Mouse (Mus musculus) limb, embryonic 11.5 days (tissue): Measurements from ENCODE around the gene Lsm10. TPM values are rescaled to one million over a fixed set of nuclear protein-coding genes. Genes with fewer than 3 reads are reported as not detected.
A peak's percentile ranks its signal among the peaks of the same experiment; 100 is the strongest.
"Not testable (repeated sequence)": the region's sequence is repeated elsewhere in the genome, so short reads cannot be mapped to it uniquely, and the experiment has no call there.

Experiments used
- ATAC-seq: fragments of 200-750 bp; cut with Nextera tagmentation; 2 replicates; pipeline ENCODE4 v1.8.0; 2017; ENCODE audit warnings: low read depth; ENCODE audit not compliant: insufficient number of reproducible peaks, low FRiP score, low TSS enrichment
- DNase-seq: peaks from one replicate; pipeline ENCODE4 v3.0.0-alpha.2; 2015; ENCODE audit warnings: low spot score
- H3K27ac ChIP-seq: fragments of 300-500 bp; sonication (generic); replicated peaks from 2 replicates; pipeline ENCODE4 v1.5.1; 2014; ENCODE audit warnings: low read depth, mild to moderate bottlenecking, low read length
- H3K27me3 ChIP-seq: fragments of 300-500 bp; sonication (generic); 2 replicates; pipeline ENCODE4 v1.6.1; 2014; ENCODE audit warnings: mild to moderate bottlenecking, low read length, mixed read lengths; ENCODE audit not compliant: control insufficient read depth, insufficient read depth
- H3K36me3 ChIP-seq: fragments of 300-500 bp; sonication (generic); 2 replicates; pipeline ENCODE4 v1.6.1; 2014; ENCODE audit warnings: mild to moderate bottlenecking, low read length, moderate library complexity, mixed read lengths; ENCODE audit not compliant: control insufficient read depth, insufficient read depth
- H3K4me1 ChIP-seq: fragments of 300-500 bp; sonication (generic); 2 replicates; pipeline ENCODE4 v1.6.1; 2014; ENCODE audit warnings: low read length, mixed read lengths; ENCODE audit not compliant: control insufficient read depth, insufficient read depth
- H3K4me2 ChIP-seq: fragments of 300-500 bp; sonication (generic); 2 replicates; pipeline ENCODE4 v1.6.1; 2014; ENCODE audit warnings: low read depth, mild to moderate bottlenecking, moderate library complexity; ENCODE audit not compliant: severe bottlenecking
- H3K4me3 ChIP-seq: fragments of 300-500 bp; sonication (generic); 2 replicates; pipeline ENCODE4 v1.5.1; 2014; ENCODE audit warnings: low read depth, low read length
- H3K9ac ChIP-seq: fragments of 300-500 bp; sonication (generic); 2 replicates; pipeline ENCODE4 v1.6.1; 2014; ENCODE audit warnings: mild to moderate bottlenecking, low read length
- H3K9me3 ChIP-seq: fragments of 300-500 bp; sonication (generic); 2 replicates; pipeline ENCODE4 v1.6.1; 2016; ENCODE audit warnings: low read length; ENCODE audit not compliant: control insufficient read depth
- WGBS: fragments of 180-500 bp; shearing (Covaris S2); extraction: QIAGEN DNeasy Blood & Tissue Kit; methylation state at CpG from one replicate; pipeline ENCODE4 v1.1.7; 2014; 5-methylcytosine and 5-hydroxymethylcytosine counted together
- polyA plus RNA-seq: library from polyadenylated mRNA; unstranded; fragments of >200 nt; fragmentation: Nextera tagmentation; extraction: Ambion mirVana; gene quantifications from 2 replicates; pipeline ENCODE4 v1.2.1, GENCODE M21; 2014

The Lsm10 gene
- polyA plus RNA-seq, 1 experiment from 2014 or later, result 44.8 TPM

GRCm38 (mm10) chr4:126085996-126086576 is 10.3 kb upstream of the Lsm10 start:
- WGBS, result 33% methylated on average over 7 of the region's 7 CpGs

DNA sequence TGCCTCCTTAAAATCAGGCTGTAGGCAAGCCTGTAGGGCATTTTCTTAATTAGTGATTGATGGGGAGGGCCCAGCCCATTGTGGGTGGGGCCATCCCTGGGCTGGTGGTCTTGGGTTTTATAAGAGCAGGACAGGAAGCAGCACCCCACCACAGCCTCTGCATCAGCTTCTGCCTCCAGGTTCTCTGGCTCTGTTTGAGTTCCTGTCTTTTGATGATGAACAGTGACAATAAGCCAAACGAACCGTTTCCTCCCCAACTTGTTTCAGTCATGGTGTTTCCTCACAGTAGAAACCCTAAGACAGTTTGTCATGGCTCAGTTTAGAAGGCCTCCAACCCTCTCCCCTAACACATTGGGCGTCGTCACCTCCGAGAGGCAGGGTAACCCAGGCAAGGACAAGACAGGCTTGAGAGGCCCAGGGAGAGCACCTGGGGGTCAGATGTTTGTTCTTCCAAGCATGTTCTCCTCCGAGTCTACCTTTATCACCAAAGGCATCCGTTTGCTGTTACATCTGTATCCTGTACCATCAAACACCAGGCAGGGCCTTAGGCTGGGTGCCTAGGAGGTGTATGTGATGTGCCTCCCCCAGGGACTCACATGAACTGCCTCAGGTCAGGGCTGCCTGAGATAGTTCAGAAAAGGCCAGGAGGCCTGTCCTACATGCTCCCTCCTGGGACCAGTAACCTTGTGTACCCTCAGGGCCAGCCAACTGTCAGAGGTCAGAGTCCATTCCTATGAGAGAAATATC is 6.1 kb upstream of the Lsm10 start:
- 69% methylated on average over 7 of the region's 7 CpGs for WGBS
- Histone ChIP-seq H3K27ac (no peak overlapping the region), H3K4me3 (no peak overlapping the region), H3K36me3 (no peaks in the 10 kb centered on the region), H3K4me2 (no peak overlapping the region), H3K4me1 (0 out of 2 replicates have a peak, but pooled peaks cover 2% of the 10 kb centered on the region), H3K27me3 (no peaks in the 10 kb centered on the region), H3K9ac (no peak overlapping the region), H3K9me3 (no peaks in the 10 kb centered on the region)
- no peak for DNase-seq
- no peak for ATAC-seq

More at GRCm38 (mm10) chr4:126085996-126086576, 10.3 kb upstream of the Lsm10 start:
- H3K27me3 ChIP-seq, result no peaks in the 10 kb centered on the region
- H3K9ac ChIP-seq, result no peak overlapping the region
- H3K27ac ChIP-seq, result no peak overlapping the region
- H3K4me1 ChIP-seq, result 0 out of 2 replicates have a peak, but pooled peaks cover 2% of the 10 kb centered on the region
- ATAC-seq (no peak), DNase-seq (peak; percentile 90)
- H3K9me3 ChIP-seq, result no peaks in the 10 kb centered on the region
- H3K4me3 ChIP-seq, result no peak overlapping the region
- H3K4me2 ChIP-seq, result no peak overlapping the region
- H3K36me3 ChIP-seq, result peaks cover 2% of the 10 kb centered on the region; the same call in 1 of the 2 replicates

- no peaks in the 10 kb centered on the region for H3K27me3 ChIP-seq
- ATAC-seq (no peak), DNase-seq (no peak)
- H3K4me1 ChIP-seq, result 0 out of 2 replicates have a peak, but pooled peaks cover 2% of the 10 kb centered on the region
- no peak overlapping the region for H3K27ac ChIP-seq
- H3K36me3 ChIP-seq, result no peaks in the 10 kb centered on the region
- no peak overlapping the region for H3K9ac ChIP-seq
- H3K4me2 ChIP-seq, result no peak overlapping the region
- 79% methylated on average over 4 of the region's 4 CpGs for WGBS
- no peaks in the 10 kb centered on the region for H3K9me3 ChIP-seq
- no peak overlapping the region for H3K4me3 ChIP-seq
Measured at GRCm38 (mm10) chr4:126090848-126091124, 5.6 kb upstream of the Lsm10 start.

- Histone ChIP-seq H3K4me1 (no peaks in the 10 kb centered on the region), H3K36me3 (no peaks in the 10 kb centered on the region), H3K4me2 (no peak overlapping the region), H3K9ac (no peak overlapping the region), H3K27me3 (no peaks in the 10 kb centered on the region), H3K9me3 (no peaks in the 10 kb centered on the region), H3K27ac (no peak overlapping the region), H3K4me3 (no peak overlapping the region)
- ATAC-seq, result no peak
- no peak for DNase-seq
- 80% methylated on average over 8 of the region's 8 CpGs for WGBS
Measured at GRCm38 (mm10) chr4:126091873-126092272, 4.5 kb upstream of the Lsm10 start.

DNA sequence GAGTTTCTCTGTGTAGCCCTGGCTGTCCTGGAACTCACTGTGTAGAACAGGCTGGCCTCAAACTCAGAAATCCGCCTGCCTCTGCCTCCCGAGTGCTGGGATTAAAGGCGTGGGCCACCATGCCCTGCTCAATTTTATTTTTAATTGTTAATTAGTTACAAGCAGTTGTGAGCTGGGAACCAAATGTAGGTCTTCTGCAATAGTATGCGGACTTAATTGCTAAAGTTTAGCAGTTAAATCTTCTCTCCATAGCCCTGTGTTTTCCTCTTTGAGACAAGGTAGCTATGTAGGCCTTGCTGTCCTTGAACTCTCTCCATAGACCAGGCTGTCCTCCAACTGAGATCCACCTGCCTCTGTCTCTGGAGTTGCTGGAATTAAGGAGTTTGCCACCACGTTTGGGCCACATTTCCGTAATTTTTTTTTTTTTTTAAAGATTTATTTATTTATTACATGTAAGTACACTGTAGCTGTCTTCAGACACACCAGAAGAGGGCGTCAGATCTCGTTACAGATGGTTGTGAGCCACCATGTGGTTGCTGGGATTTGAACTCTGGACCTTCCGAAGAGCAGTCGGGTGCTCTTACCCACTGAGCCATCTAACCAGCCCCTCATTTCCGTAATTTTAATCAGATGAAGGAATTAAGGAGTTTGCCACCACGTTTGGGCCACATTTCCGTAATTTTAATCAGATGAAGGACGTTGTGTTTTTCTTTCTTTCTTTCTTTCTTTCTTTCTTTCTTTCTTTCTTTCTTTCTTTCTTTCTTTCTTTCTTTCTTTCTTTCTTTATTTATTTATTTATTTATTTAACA is 597 bp upstream of the Lsm10 start:
- not testable (repeated sequence) for ATAC-seq, DNase-seq, H3K9ac ChIP-seq, H3K27ac ChIP-seq, H3K27me3 ChIP-seq, H3K4me1 ChIP-seq, H3K9me3 ChIP-seq, H3K4me2 ChIP-seq, H3K4me3 ChIP-seq, H3K36me3 ChIP-seq
- 54% methylated on average over 14 of the region's 14 CpGs for WGBS

DNA sequence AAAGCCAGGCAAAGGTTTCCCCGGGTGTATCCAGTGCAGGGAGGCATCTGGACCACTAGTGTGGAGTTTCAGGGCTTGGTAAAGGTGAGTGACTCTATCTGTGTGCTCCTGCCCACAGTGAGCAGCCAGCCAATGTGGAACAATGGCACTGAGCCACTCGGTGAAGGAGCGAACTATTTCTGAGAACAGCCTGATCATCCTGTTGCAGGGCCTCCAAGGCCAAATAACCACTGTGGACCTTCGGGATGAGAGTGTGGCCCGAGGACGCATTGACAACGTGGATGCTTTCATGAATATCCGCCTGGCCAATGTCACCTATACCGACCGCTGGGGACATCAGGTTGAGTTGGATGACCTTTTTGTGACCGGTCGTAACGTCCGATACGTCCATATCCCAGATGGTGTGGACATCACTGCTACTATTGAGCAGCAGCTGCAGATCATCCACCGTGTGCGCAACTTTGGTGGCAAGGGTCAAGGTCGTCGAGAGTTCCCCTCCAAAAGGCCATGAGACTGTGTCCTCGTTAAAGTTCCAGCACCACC is 1.4 kb downstream of the Lsm10 start:
- DNase-seq (no peak), ATAC-seq (no peak)
- H3K9me3 ChIP-seq, result no peaks in the 10 kb centered on the region
- 93% methylated on average over 20 of the region's 20 CpGs for WGBS
- H3K27me3 ChIP-seq, result no peaks in the 10 kb centered on the region
- H3K27ac ChIP-seq, result no peak overlapping the region
- H3K4me3 ChIP-seq, result no peak overlapping the region
- no peak overlapping the region for H3K4me2 ChIP-seq
- no peaks in the 10 kb centered on the region; the same call in 1 of the 2 replicates for H3K4me1 ChIP-seq
- H3K9ac ChIP-seq, result no peak overlapping the region
- H3K36me3 ChIP-seq, result peaks cover 3% of the 10 kb centered on the region; the same call in 1 of the 2 replicates

DNA sequence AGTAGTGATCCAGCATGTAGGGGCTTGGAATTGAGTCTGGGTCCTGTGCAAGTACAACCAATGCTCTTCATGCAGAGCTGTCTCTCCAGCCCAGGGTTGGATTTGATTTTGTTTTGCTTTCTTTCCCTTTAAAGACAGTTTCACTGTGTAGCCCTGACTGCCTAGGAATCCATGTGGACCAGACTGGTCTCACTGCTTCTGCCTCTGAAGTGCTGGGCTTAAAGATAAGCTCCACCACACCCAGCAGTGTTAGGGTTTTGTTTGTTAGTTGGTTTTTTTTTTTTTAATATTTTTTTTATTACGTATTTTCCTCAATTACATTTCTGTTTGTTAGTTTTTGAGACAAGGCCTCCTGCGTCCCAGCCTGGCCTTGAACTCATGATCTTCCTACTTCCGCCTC is 2.9 kb downstream of the Lsm10 start:
- Histone ChIP-seq H3K9me3 (no peaks in the 10 kb centered on the region), H3K4me1 (peaks cover 6% of the 10 kb centered on the region), H3K27ac (no peak overlapping the region), H3K4me3 (no peak overlapping the region), H3K36me3 (peaks cover 3% of the 10 kb centered on the region; the same call in 1 of the 2 replicates), H3K27me3 (no peaks in the 10 kb centered on the region), H3K9ac (no peak overlapping the region), H3K4me2 (no peak overlapping the region)
- WGBS, result 95% methylated on average over 3 of the region's 3 CpGs
- ATAC-seq, result no peak
- DNase-seq, result no peak

DNA sequence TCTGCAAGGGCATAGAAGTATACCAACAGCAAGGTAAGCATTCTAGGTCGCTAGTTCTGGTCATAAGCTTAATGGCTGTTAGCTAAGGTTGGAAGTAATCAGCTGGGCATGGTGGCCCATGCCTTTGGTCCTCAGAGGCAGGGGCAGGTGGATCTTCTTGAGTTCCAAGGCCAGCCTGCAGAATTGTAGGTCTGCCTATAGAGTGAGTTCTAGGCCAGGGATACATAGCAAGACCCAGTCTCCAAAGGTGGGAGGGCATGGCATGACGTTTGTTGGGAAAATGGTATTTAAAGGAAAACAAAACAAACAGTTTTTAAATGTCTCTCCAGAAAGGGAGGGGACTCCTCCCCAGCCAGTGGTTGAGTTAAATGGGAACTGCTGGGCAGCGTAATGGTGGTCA is 4.3 kb downstream of the Lsm10 start:
- Histone ChIP-seq H3K27me3 (no peaks in the 10 kb centered on the region), H3K4me3 (no peak overlapping the region), H3K9ac (no peak overlapping the region), H3K4me1 (peaks cover 6% of the 10 kb centered on the region), H3K4me2 (no peak overlapping the region), H3K36me3 (peaks cover 3% of the 10 kb centered on the region; the same call in 1 of the 2 replicates), H3K27ac (no peak overlapping the region), H3K9me3 (no peaks in the 10 kb centered on the region)
- DNase-seq, result no peak
- 89% methylated on average over 3 of the region's 3 CpGs for WGBS
- no peak for ATAC-seq
